Mouse (Mus musculus) adrenal gland, postnatal 36 days (tissue): Measurements from ENCODE around the gene Asap3. TPM values are rescaled to one million over a fixed set of nuclear protein-coding genes. Genes with fewer than 3 reads are reported as not detected.
A peak's percentile ranks its signal among the peaks of the same experiment; 100 is the strongest.

Experiments used
- DNase-seq, 2 experiments: peaks; one replicate each; pipeline ENCODE4 v3.0.0; 2021; ENCODE audit warnings: mixed read lengths in 1 of 2
- total RNA-seq, 2 experiments: library from RNA; stranded (reverse); gene quantifications; 2 replicates each; pipeline ENCODE4 v1.2.3; 2021

The Asap3 gene
- total RNA-seq, 2 experiments from 2014 or later: 1.7 to 2.1 TPM

GRCm38 (mm10) chr4:136180408-136181330 is 25.5 kb upstream of the Asap3 start:
- DNase-seq: peak; percentile 92 to 93

- DNase-seq: no peak
These were observed 24.8 kb upstream of the Asap3 start for GRCm38 (mm10) chr4:136181367-136181766.

GRCm38 (mm10) chr4:136185375-136185774 is 20.8 kb upstream of the Asap3 start:
- peak; percentile 65 to 84 for DNase-seq

- DNase-seq: no peak
These were observed 19.9 kb upstream of the Asap3 start for GRCm38 (mm10) chr4:136186315-136186714.

GRCm38 (mm10) chr4:136186739-136187472 is 19.3 kb upstream of the Asap3 start:
- DNase-seq: no peak

GRCm38 (mm10) chr4:136188973-136189737 is 17.0 kb upstream of the Asap3 start:
- DNase-seq: no peak

GRCm38 (mm10) chr4:136189912-136190311 is 16.3 kb upstream of the Asap3 start:
- DNase-seq: no peak

GRCm38 (mm10) chr4:136193571-136193970 is 12.6 kb upstream of the Asap3 start:
- DNase-seq: no peak

GRCm38 (mm10) chr4:136195029-136195428 is 11.1 kb upstream of the Asap3 start:
- DNase-seq: no peak

GRCm38 (mm10) chr4:136195629-136196028 is 10.5 kb upstream of the Asap3 start:
- no peak for DNase-seq

GRCm38 (mm10) chr4:136196201-136196600 is 10.0 kb upstream of the Asap3 start:
- DNase-seq: no peak

GRCm38 (mm10) chr4:136198846-136199245 is 7.3 kb upstream of the Asap3 start:
- DNase-seq: no peak

GRCm38 (mm10) chr4:136199562-136200292 is 6.4 kb upstream of the Asap3 start:
- peak; percentile 33 to 62 for DNase-seq

GRCm38 (mm10) chr4:136202509-136202908 is 3.7 kb upstream of the Asap3 start:
- peak; percentile 72 to 78 for DNase-seq

GRCm38 (mm10) chr4:136204775-136205174 is 1.4 kb upstream of the Asap3 start:
- no peak for DNase-seq

GRCm38 (mm10) chr4:136206943-136207342 is 778 bp downstream of the Asap3 start:
- DNase-seq: no peak

- peak; percentile 41 to 64 for DNase-seq
These were observed 4.8 kb downstream of the Asap3 start for GRCm38 (mm10) chr4:136210931-136211330.

GRCm38 (mm10) chr4:136213629-136214028 is 7.5 kb downstream of the Asap3 start:
- peak; percentile 65 to 74 for DNase-seq

- DNase-seq: no peak
These were observed 8.7 kb downstream of the Asap3 start for GRCm38 (mm10) chr4:136214828-136215227.

- no peak for DNase-seq
These were observed 9.4 kb downstream of the Asap3 start for GRCm38 (mm10) chr4:136215576-136215975.

- DNase-seq: no peak
These were observed 10.9 kb downstream of the Asap3 start for GRCm38 (mm10) chr4:136217063-136217462.
